Mouse (Mus musculus) olfactory bulb, adult 2 months (tissue): Measurements from ENCODE around the gene Adgrf1.

Experiments used
- CTCF ChIP-seq: fragments of 200-500 bp; IDR thresholded peaks from 2 replicates; pipeline ENCODE4 v1.5.1; 2012; ENCODE audit warnings: low read depth, mild to moderate bottlenecking, low read length, moderate library complexity; ENCODE audit not compliant: insufficient read depth
- POLR2A ChIP-seq: fragments of 200-500 bp; IDR thresholded peaks from 2 replicates; pipeline ENCODE4 v1.6.1; 2012; ENCODE audit warnings: mild to moderate bottlenecking, low read depth, low read length, moderate library complexity; ENCODE audit not compliant: insufficient read depth

- TF ChIP-seq CTCF (no peak), POLR2A (no peak)
Measured at GRCm38 (mm10) chr17:43282828-43283227, 12.7 kb downstream of the Adgrf1 start.
